Mouse (Mus musculus) forebrain, postnatal 0 days (tissue): ENCODE results near the gene Gm13277. TPM values are rescaled to one million over a fixed set of nuclear protein-coding genes. Genes with fewer than 3 reads are reported as not detected.
"Not testable (repeated sequence)": the region's sequence is repeated elsewhere in the genome, so short reads cannot be mapped to it uniquely, and the experiment has no call there.

Experiments used
- ATAC-seq: fragments of 200-750 bp; cut with Nextera tagmentation; 2 replicates; pipeline ENCODE4 v1.8.0; 2017; ENCODE audit warnings: mild to moderate bottlenecking, moderate library complexity
- DNase-seq: peaks from one replicate; pipeline ENCODE4 v3.0.0-alpha.2; 2015
- H3K27ac ChIP-seq: fragments of 300-500 bp; sonication (generic); 2 replicates; pipeline ENCODE4 v1.5.1; 2014; ENCODE audit warnings: low read depth, mild to moderate bottlenecking, antibody characterized with exemption, low read length, moderate library complexity, mixed read lengths
- H3K27me3 ChIP-seq: fragments of 300-500 bp; sonication (generic); 2 replicates; pipeline ENCODE4 v1.6.1; 2014; ENCODE audit warnings: mild to moderate bottlenecking, low read length, mixed read lengths; ENCODE audit not compliant: insufficient read depth
- H3K36me3 ChIP-seq: fragments of 300-500 bp; sonication (generic); 2 replicates; pipeline ENCODE4 v1.6.1; 2014; ENCODE audit warnings: mild to moderate bottlenecking, moderate library complexity; ENCODE audit not compliant: insufficient read depth
- H3K4me1 ChIP-seq: fragments of 300-500 bp; sonication (generic); 2 replicates; pipeline ENCODE4 v1.6.1; 2014; ENCODE audit warnings: antibody characterized with exemption; ENCODE audit not compliant: insufficient read depth
- H3K4me2 ChIP-seq: fragments of 300-500 bp; sonication (generic); 2 replicates; pipeline ENCODE4 v1.6.1; 2014; ENCODE audit warnings: low read depth, mild to moderate bottlenecking, moderate library complexity
- H3K4me3 ChIP-seq: fragments of 300-500 bp; sonication (generic); 2 replicates; pipeline ENCODE4 v1.5.1; 2014; ENCODE audit warnings: low read depth, low read length, mixed read lengths
- H3K9ac ChIP-seq: fragments of 300-500 bp; sonication (generic); 2 replicates; pipeline ENCODE4 v1.6.1; 2014; ENCODE audit warnings: mild to moderate bottlenecking
- H3K9me3 ChIP-seq: fragments of 300-500 bp; sonication (generic); 2 replicates; pipeline ENCODE4 v1.6.1; 2016; ENCODE audit warnings: low read length
- CTCF ChIP-seq: sonication (generic); IDR thresholded peaks from 2 replicates; pipeline ENCODE4 v1.5.1; 2016; ENCODE audit warnings: antibody characterized with exemption, control low read depth, low read depth
- WGBS: fragments of 180-500 bp; shearing (Covaris S2); extraction: QIAGEN DNeasy Blood & Tissue Kit; methylation state at CpG from one replicate; pipeline ENCODE4 v1.1.7; 2014; 5-methylcytosine and 5-hydroxymethylcytosine counted together
- polyA plus RNA-seq: library from polyadenylated mRNA; unstranded; fragments of >200 nt; fragmentation: Nextera tagmentation; extraction: Ambion mirVana; gene quantifications from 2 replicates; pipeline ENCODE4 v1.2.1, GENCODE M21; 2015
- total RNA-seq: library from RNA; depleted of rRNA; stranded (reverse); fragments of >200 nt; gene quantifications from 2 replicates; pipeline ENCODE4 v1.2.3, GENCODE M21; 2014

The Gm13277 gene
- total and polyA plus RNA-seq, 2 experiments from 2014 or later: not detected

- not testable (repeated sequence) for H3K27ac ChIP-seq, H3K4me2 ChIP-seq, H3K9ac ChIP-seq, H3K9me3 ChIP-seq, H3K4me3 ChIP-seq, H3K36me3 ChIP-seq, H3K27me3 ChIP-seq, DNase-seq, H3K4me1 ChIP-seq, ATAC-seq
- 59% methylated on average over 14 of the region's 18 CpGs for WGBS
Measured at GRCm38 (mm10) chr4:88780320-88780719, 8.1 kb upstream of the Gm13277 start.

GRCm38 (mm10) chr4:88781831-88782230 lies 6.6 kb upstream of the Gm13277 start, which contains the start of gene Ifnz:
Gene Ifnz (plus strand): TSS chr4:88782131.
- not testable (repeated sequence) for H3K9ac ChIP-seq, H3K4me1 ChIP-seq, DNase-seq, H3K9me3 ChIP-seq, H3K27me3 ChIP-seq, H3K36me3 ChIP-seq, ATAC-seq, H3K4me3 ChIP-seq, H3K27ac ChIP-seq
- peak within 1 kb of the TSS; percentile 34; the same call in 1 of the 2 replicates for H3K4me2 ChIP-seq
- 18% methylated on average over 2 of the region's 7 CpGs for WGBS

GRCm38 (mm10) chr4:88782335-88782734 lies 6.1 kb upstream of the Gm13277 start:
- not testable (repeated sequence) for H3K4me1 ChIP-seq, ATAC-seq, H3K36me3 ChIP-seq, H3K4me3 ChIP-seq, H3K9ac ChIP-seq, H3K27me3 ChIP-seq, H3K9me3 ChIP-seq, DNase-seq, H3K27ac ChIP-seq
- WGBS: 0% methylated on average over 3 of the region's 31 CpGs
- H3K4me2 ChIP-seq: peak overlapping the region; percentile 34; the same call in 1 of the 2 replicates

DNA sequence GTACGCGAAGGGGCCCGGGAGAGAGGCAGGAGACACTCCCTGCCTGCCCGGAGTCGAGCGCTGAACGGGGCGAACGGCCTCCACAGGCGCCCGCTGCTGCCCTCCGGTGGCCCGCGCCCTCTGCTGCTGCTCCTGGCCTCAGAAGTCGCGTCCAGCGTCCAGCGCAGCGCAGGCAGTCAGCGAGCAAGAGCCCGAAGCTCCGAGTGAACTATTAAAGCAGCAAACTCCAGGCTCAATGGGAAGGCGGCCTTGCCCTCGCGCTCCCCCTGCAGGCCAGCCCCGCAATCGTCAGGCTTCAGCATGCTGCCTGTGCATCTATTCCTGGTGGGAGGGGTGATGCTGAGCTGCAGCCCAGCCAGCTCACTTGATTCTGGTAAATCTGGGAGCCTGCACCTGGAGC lies 3.0 kb upstream of the Gm13277 start, which contains the start of gene Gm13276:
Gene Gm13276, plus strand, starts transcription at position 301 of the 400 bp plus-strand sequence.
- not testable (repeated sequence) for H3K27ac ChIP-seq, H3K4me2 ChIP-seq, H3K4me1 ChIP-seq, H3K27me3 ChIP-seq, H3K4me3 ChIP-seq, H3K36me3 ChIP-seq, H3K9me3 ChIP-seq, DNase-seq, H3K9ac ChIP-seq, ATAC-seq
- WGBS: no CpG with 5 or more reads among the region's 27 CpGs

GRCm38 (mm10) chr4:88791250-88791649 lies 2.8 kb downstream of the Gm13277 start, which contains the start of gene Gm13278:
Gene Gm13278 (plus strand): TSS chr4:88791550.
- not testable (repeated sequence) for H3K27ac ChIP-seq, DNase-seq, H3K4me1 ChIP-seq, ATAC-seq, H3K36me3 ChIP-seq, H3K4me3 ChIP-seq, H3K9ac ChIP-seq, H3K4me2 ChIP-seq, H3K27me3 ChIP-seq, H3K9me3 ChIP-seq
- no CpG with 5 or more reads among the region's 28 CpGs for WGBS

- H3K4me2 ChIP-seq, H3K9me3 ChIP-seq, DNase-seq, H3K9ac ChIP-seq, ATAC-seq, H3K27ac ChIP-seq, H3K27me3 ChIP-seq, H3K36me3 ChIP-seq, H3K4me1 ChIP-seq, H3K4me3 ChIP-seq: not testable (repeated sequence)
- TF ChIP-seq CTCF: peak; percentile 43
- WGBS: 7% methylated on average over 10 of the region's 52 CpGs
Measured at GRCm38 (mm10) chr4:88793936-88794675, 5.7 kb downstream of the Gm13277 start, which contains the start of gene Gm13275. Gene Gm13275 (plus strand): TSS chr4:88794487.

DNA sequence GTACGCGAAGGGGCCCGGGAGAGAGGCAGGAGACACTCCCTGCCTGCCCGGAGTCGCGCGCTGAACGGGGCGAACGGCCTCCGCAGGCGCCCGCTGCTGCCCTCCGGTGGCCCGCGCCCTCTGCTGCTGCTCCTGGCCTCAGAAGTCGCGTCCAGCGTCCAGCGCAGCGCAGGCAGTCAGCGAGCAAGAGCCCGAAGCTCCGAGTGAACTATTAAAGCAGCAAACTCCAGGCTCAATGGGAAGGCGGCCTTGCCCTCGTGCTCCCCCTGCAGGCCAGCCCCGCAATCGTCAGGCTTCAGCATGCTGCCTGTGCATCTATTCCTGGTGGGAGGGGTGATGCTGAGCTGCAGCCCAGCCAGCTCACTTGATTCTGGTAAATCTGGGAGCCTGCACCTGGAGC lies 8.7 kb downstream of the Gm13277 start, which contains the start of gene Gm13279:
Gene Gm13279, plus strand, starts transcription at position 301 of the 400 bp plus-strand sequence.
- H3K4me2 ChIP-seq, H3K27ac ChIP-seq, H3K36me3 ChIP-seq, H3K9ac ChIP-seq, ATAC-seq, H3K4me1 ChIP-seq, DNase-seq, H3K4me3 ChIP-seq, H3K9me3 ChIP-seq, H3K27me3 ChIP-seq: not testable (repeated sequence)
- WGBS: no CpG with 5 or more reads among the region's 28 CpGs

GRCm38 (mm10) chr4:88799365-88799764 lies 10.9 kb downstream of the Gm13277 start, which contains the start of gene Gm13285:
Gene Gm13285 (plus strand): TSS chr4:88799665.
- not testable (repeated sequence) for H3K36me3 ChIP-seq, H3K27me3 ChIP-seq, ATAC-seq, H3K9ac ChIP-seq, H3K27ac ChIP-seq, H3K4me1 ChIP-seq, H3K4me3 ChIP-seq, H3K4me2 ChIP-seq, H3K9me3 ChIP-seq, DNase-seq
- 12% methylated on average over 3 of the region's 7 CpGs for WGBS

DNA sequence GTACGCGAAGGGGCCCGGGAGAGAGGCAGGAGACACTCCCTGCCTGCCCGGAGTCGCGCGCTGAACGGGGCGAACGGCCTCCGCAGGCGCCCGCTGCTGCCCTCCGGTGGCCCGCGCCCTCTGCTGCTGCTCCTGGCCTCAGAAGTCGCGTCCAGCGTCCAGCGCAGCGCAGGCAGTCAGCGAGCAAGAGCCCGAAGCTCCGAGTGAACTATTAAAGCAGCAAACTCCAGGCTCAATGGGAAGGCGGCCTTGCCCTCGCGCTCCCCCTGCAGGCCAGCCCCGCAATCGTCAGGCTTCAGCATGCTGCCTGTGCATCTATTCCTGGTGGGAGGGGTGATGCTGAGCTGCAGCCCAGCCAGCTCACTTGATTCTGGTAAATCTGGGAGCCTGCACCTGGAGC lies 14.5 kb downstream of the Gm13277 start, which contains the start of gene Gm13287:
Gene Gm13287, plus strand, starts transcription at position 301 of the 400 bp plus-strand sequence.
- H3K27me3 ChIP-seq, H3K36me3 ChIP-seq, H3K4me2 ChIP-seq, H3K9me3 ChIP-seq, ATAC-seq, H3K9ac ChIP-seq, H3K4me3 ChIP-seq, DNase-seq, H3K4me1 ChIP-seq, H3K27ac ChIP-seq: not testable (repeated sequence)
- WGBS: no CpG with 5 or more reads among the region's 29 CpGs

DNA sequence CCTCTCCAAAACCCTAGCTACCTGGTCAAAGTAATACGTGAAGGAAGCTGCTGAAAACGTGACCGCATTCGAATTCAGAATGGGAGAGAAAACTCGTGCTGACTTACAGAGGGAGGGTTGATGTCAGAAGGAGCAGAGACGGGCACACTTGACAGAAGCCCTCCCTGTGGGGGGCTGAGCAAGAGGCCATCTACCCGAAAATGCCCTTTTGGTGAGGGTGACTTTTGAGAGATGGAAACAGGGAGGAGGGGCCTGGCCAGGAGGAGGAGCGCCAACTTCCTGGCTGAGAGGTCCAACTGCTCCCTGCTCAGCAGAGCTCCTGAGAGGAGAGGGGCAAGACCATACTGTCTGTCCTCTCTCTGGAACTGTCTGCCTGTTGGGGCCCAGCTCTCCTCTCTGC lies 16.8 kb downstream of the Gm13277 start, which contains the start of gene Gm13288:
Gene Gm13288, plus strand, starts transcription at position 301 of the 400 bp plus-strand sequence.
- H3K36me3 ChIP-seq, ATAC-seq, H3K4me3 ChIP-seq, H3K4me1 ChIP-seq, H3K9ac ChIP-seq, H3K27me3 ChIP-seq, DNase-seq, H3K27ac ChIP-seq, H3K9me3 ChIP-seq: not testable (repeated sequence)
- no CpG with 5 or more reads among the region's 8 CpGs for WGBS
- peak within 1 kb of the TSS; percentile 45 for H3K4me2 ChIP-seq
